Mouse (Mus musculus): ENCODE measurements at regions not wholly inside any gene's neighbourhood (a gene's known extent, or its start where the extent isn't known, plus 50 kb on each side); places are given as distances from the start of the nearest gene placed in this dataset.
A peak's percentile ranks its signal among the peaks of the same experiment; 100 is the strongest.

GRCm38 (mm10) chr4:4875257-4875656, 82.1 kb upstream of the Impad1 start:
- peak; percentile 15 to 18 for DNase-seq

- no peak for DNase-seq
Observed at GRCm38 (mm10) chr4:4858345-4858744, 65.2 kb upstream of the Impad1 start.
